Mouse (Mus musculus) gastrocnemius, adult 8-10 months (tissue): ENCODE measurements around the gene Kdm6a. TPM values are rescaled to one million over a fixed set of nuclear protein-coding genes. Genes with fewer than 3 reads are reported as not detected.

Experiments
- total RNA-seq, 4 experiments: library from RNA; stranded (reverse); gene quantifications; 2 replicates each; pipeline ENCODE4 v1.2.4; 2022

Gene Kdm6a
- total RNA-seq, 4 experiments from 2014 or later = 15.5 to 34.9 (median 23.5) TPM

Other genes with a start within 250 kb of the Kdm6a start
- not detected for gene Dusp21, start 16.7 kb upstream of the Kdm6a start, total RNA-seq